Mouse (Mus musculus) midbrain, embryonic 13.5 days (tissue): ENCODE results near the gene Hs3st1. TPM values are rescaled to one million over a fixed set of nuclear protein-coding genes. Genes with fewer than 3 reads are reported as not detected.

Source experiments
- ATAC-seq: fragments of 200-750 bp; cut with Nextera tagmentation; 2 replicates; pipeline ENCODE4 v1.8.0; 2017; ENCODE audit warnings: mild to moderate bottlenecking, moderate TSS enrichment, moderate library complexity
- H3K27ac ChIP-seq: fragments of 300-500 bp; sonication (generic); 2 replicates; pipeline ENCODE4 v1.5.1; 2015; ENCODE audit warnings: inconsistent platforms, mild to moderate bottlenecking, moderate library complexity
- H3K27me3 ChIP-seq: fragments of 300-500 bp; sonication (generic); 2 replicates; pipeline ENCODE4 v1.6.1; 2015; ENCODE audit warnings: mild to moderate bottlenecking, inconsistent platforms
- H3K36me3 ChIP-seq: fragments of 300-500 bp; sonication (generic); 2 replicates; pipeline ENCODE4 v1.6.1; 2015; ENCODE audit warnings: mild to moderate bottlenecking, inconsistent platforms
- H3K4me1 ChIP-seq: fragments of 300-500 bp; sonication (generic); replicated peaks from 2 replicates; pipeline ENCODE4 v1.6.1; 2015; ENCODE audit warnings: inconsistent platforms
- H3K4me2 ChIP-seq: fragments of 300-500 bp; sonication (generic); replicated peaks from 2 replicates; pipeline ENCODE4 v1.6.1; 2015; ENCODE audit warnings: moderate library complexity, mild to moderate bottlenecking, inconsistent platforms
- H3K4me3 ChIP-seq: fragments of 300-500 bp; sonication (generic); replicated peaks from 2 replicates; pipeline ENCODE4 v1.5.1; 2015; ENCODE audit warnings: mild to moderate bottlenecking, inconsistent platforms
- H3K9ac ChIP-seq: fragments of 300-500 bp; sonication (generic); replicated peaks from 2 replicates; pipeline ENCODE4 v1.6.1; 2015; ENCODE audit warnings: mild to moderate bottlenecking, inconsistent platforms
- H3K9me3 ChIP-seq: fragments of 300-500 bp; sonication (generic); 2 replicates; pipeline ENCODE4 v1.6.1; 2016; ENCODE audit warnings: mild to moderate bottlenecking, inconsistent platforms
- WGBS: fragments of 180-500 bp; shearing (Covaris S2); methylation state at CpG from one replicate; pipeline ENCODE4 v1.1.7; 2015; 5-methylcytosine and 5-hydroxymethylcytosine counted together
- polyA plus RNA-seq: library from polyadenylated mRNA; unstranded; fragments of >200 nt; fragmentation: Nextera tagmentation; extraction: Ambion mirVana; gene quantifications from 2 replicates; pipeline ENCODE4 v1.2.1, GENCODE M21; 2015

Gene Hs3st1
- polyA plus RNA-seq, 1 experiment from 2014 or later: 14.1 TPM

DNA sequence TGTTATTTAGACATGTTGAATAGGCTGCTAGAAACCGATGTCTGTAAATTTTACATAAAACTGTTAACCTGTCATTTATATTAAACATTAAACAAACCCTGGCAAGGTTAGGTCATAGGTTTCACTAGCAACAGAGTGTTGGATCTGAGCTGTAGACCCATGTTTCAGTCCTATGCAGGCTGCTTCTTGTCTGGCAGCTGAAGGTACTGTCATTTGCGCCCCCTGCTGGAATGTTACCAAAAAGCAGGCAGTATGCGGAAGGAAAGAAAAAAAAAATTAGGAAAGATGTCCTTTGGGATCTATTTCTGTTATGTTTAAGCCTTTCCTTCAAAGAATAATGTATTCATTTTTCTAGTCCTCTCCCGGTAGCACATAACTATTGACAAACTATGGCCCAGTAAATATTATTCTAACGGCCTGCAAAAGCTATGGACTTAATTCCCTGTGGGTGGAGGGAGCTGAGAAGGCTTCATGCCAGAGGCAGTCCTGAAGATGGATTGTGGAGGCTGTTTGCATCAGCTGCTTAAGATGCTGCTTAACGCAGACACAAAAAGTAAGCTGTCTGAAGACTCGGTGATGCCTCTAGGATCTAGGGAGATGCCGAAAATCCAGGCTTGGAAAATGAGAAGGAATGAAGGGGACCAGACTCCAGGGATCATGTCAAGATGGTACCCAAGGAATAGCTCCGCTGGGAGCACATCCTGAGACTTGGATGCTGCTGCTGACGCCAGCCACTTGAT is 115.7 kb downstream of the Hs3st1 start:
- Histone ChIP-seq H3K9ac (no peak overlapping the region), H3K4me1 (peaks cover 20% of the 10 kb centered on the region), H3K4me3 (no peak overlapping the region), H3K4me2 (no peak overlapping the region), H3K27me3 (peaks cover 17% of the 10 kb centered on the region; the same call in 1 of the 2 replicates), H3K36me3 (no peaks in the 10 kb centered on the region), H3K9me3 (no peaks in the 10 kb centered on the region), H3K27ac (no peak overlapping the region)
- 50% methylated on average over 10 of the region's 10 CpGs for WGBS
- ATAC-seq: no peak

DNA sequence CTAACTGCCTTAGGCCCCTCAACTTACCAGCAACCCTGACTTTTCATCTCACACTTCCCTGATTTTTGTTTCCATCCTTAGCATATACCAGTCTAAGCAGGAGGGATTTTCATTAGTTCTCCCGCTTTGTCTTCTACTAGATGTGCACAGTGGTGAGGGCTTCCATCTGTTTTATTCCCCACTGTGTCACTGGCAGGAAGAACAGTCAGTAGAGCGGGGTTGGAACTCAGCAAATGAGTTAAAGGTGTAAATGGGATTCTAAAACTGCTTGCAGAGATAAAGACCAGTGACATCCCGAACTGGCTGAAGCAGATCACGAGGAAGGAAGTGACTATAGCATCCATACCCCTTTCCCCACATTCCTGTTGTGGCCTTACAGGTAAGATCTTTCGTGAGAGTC is 116.3 kb downstream of the Hs3st1 start:
- H3K36me3 ChIP-seq: no peaks in the 10 kb centered on the region
- peaks cover 17% of the 10 kb centered on the region; the same call in 1 of the 2 replicates for H3K27me3 ChIP-seq
- no peak overlapping the region for H3K4me2 ChIP-seq
- H3K9me3 ChIP-seq: no peaks in the 10 kb centered on the region
- 82% methylated on average over 5 of the region's 5 CpGs for WGBS
- ATAC-seq: no peak
- peaks cover 15% of the 10 kb centered on the region for H3K4me1 ChIP-seq
- H3K27ac ChIP-seq: no peak overlapping the region
- H3K9ac ChIP-seq: no peak overlapping the region
- no peak overlapping the region for H3K4me3 ChIP-seq

- WGBS: 69% methylated on average over 6 of the region's 6 CpGs
Measured at GRCm38 (mm10) chr5:39637874-39638273, 117.4 kb downstream of the Hs3st1 start.

GRCm38 (mm10) chr5:39636090-39636489 is 119.2 kb downstream of the Hs3st1 start:
- 86% methylated on average over 3 of the region's 3 CpGs for WGBS
- H3K9ac ChIP-seq: no peak overlapping the region
- no peaks in the 10 kb centered on the region for H3K27me3 ChIP-seq
- no peaks in the 10 kb centered on the region for H3K9me3 ChIP-seq
- H3K4me3 ChIP-seq: no peak overlapping the region
- H3K4me1 ChIP-seq: no peaks in the 10 kb centered on the region; the same call in 1 of the 2 replicates
- no peaks in the 10 kb centered on the region for H3K36me3 ChIP-seq
- H3K27ac ChIP-seq: no peak overlapping the region
- H3K4me2 ChIP-seq: no peak overlapping the region
- ATAC-seq: no peak

More at GRCm38 (mm10) chr5:39637874-39638273, 117.4 kb downstream of the Hs3st1 start:
- Histone ChIP-seq H3K9me3 (no peaks in the 10 kb centered on the region), H3K4me1 (peaks cover 6% of the 10 kb centered on the region), H3K4me2 (no peak overlapping the region), H3K4me3 (no peak overlapping the region), H3K36me3 (no peaks in the 10 kb centered on the region), H3K9ac (no peak overlapping the region), H3K27me3 (peaks cover 10% of the 10 kb centered on the region; the same call in 1 of the 2 replicates), H3K27ac (no peak overlapping the region)
- ATAC-seq: no peak

DNA sequence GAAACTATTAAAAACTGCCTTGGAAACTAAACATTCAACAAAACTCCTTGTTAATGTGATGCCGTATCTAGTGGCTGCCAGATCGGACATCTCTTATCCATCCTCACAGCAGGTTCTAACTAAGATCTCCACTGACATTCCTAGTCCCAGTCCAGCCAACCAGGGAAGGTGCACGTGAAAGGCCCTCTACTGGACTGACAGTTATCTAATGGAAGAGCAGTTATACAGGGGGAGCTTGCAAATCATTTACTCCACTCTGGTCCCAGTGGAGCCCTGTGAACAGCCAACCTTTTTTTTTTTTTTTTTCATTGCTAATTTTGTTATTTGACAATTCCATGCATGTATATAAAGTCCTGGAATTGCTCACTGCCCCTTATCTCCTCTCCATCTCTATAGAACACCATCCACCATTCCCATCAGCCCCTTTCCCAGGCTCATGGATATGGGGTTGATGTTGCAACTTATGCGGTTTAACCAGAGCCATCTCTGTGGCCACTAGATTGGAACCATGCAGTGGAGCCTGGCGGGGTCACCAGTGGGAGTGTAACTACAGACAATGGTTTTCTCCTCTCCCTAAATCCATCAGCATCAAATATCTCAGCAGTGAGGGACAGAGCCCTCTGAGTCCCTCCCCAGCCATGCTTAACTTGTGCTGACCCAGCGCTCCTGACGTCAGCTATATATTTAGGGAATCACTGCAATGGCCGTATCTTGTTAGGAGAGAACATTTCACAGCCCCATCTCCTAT is 120.8 kb downstream of the Hs3st1 start:
- ATAC-seq: no peak
- Histone ChIP-seq H3K27me3 (no peaks in the 10 kb centered on the region), H3K4me3 (no peak overlapping the region), H3K27ac (no peak overlapping the region), H3K4me2 (no peak overlapping the region), H3K9me3 (no peaks in the 10 kb centered on the region), H3K4me1 (no peaks in the 10 kb centered on the region), H3K9ac (no peak overlapping the region), H3K36me3 (no peaks in the 10 kb centered on the region)
- WGBS: 86% methylated on average over 8 of the region's 8 CpGs

- no peaks in the 10 kb centered on the region for H3K9me3 ChIP-seq
- no peak overlapping the region for H3K4me2 ChIP-seq
- no peaks in the 10 kb centered on the region for H3K4me1 ChIP-seq
- no peak for ATAC-seq
- no peaks in the 10 kb centered on the region for H3K36me3 ChIP-seq
- no peak overlapping the region for H3K27ac ChIP-seq
- WGBS: 79% methylated on average over 1 of the region's 1 CpGs
- H3K9ac ChIP-seq: no peak overlapping the region
- no peak overlapping the region for H3K4me3 ChIP-seq
- H3K27me3 ChIP-seq: no peaks in the 10 kb centered on the region
Measured at GRCm38 (mm10) chr5:39633206-39633605, 122.1 kb downstream of the Hs3st1 start.

DNA sequence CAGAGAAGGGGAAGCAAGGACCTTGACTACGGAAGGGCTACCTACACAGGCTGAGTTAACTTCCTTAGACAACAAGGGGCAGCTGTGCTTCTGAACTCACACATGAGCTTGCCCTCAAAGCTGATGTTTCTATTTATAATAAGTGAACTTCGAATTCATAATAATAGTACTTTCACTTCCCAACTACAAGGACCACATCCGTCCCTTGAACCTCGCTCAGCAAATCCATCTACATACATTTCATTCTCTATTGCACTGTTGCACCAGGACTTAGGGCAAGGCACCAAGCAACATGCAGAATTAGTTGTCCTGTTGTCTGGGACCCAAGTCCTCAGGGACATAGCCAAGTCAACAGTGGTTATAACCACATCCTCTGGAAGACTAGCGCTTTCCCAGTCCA is 124.4 kb downstream of the Hs3st1 start:
- no peak for ATAC-seq
- Histone ChIP-seq H3K36me3 (no peaks in the 10 kb centered on the region), H3K27me3 (no peaks in the 10 kb centered on the region), H3K4me2 (no peak overlapping the region), H3K4me3 (no peak overlapping the region), H3K9me3 (no peaks in the 10 kb centered on the region), H3K4me1 (no peaks in the 10 kb centered on the region), H3K9ac (no peak overlapping the region), H3K27ac (no peak overlapping the region)
- 91% methylated on average over 5 of the region's 5 CpGs for WGBS

- Histone ChIP-seq H3K4me1 (peaks cover 24% of the 10 kb centered on the region), H3K9me3 (no peaks in the 10 kb centered on the region), H3K27me3 (no peaks in the 10 kb centered on the region), H3K4me2 (peak overlapping the region; percentile 29), H3K4me3 (no peak overlapping the region), H3K36me3 (no peaks in the 10 kb centered on the region), H3K27ac (no peak overlapping the region), H3K9ac (peak overlapping the region; percentile 46)
- 30% methylated on average over 8 of the region's 8 CpGs for WGBS
- ATAC-seq: peak; percentile 64
Measured at GRCm38 (mm10) chr5:39625037-39625473, 130.2 kb downstream of the Hs3st1 start.

DNA sequence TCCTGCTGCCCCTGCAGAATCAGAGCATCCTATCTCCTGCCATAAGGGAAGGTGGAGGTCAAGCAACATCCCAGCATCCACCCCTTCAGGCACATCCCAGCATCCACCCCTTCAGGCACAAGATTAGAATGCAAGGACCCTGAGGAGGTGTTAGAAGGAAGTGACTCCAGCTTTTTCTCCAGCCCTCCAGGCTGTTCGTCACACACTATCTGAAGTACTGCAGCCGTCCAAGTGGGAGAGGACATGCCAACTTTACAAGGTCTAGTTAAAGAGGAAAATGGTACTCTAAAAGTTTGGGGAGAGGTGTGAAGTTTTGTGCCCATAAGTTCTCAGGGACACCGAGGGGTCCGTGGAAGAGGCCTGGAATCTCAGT is 131.1 kb downstream of the Hs3st1 start:
- Histone ChIP-seq H3K27me3 (no peaks in the 10 kb centered on the region), H3K36me3 (no peaks in the 10 kb centered on the region), H3K9me3 (no peaks in the 10 kb centered on the region), H3K4me2 (no peak overlapping the region), H3K27ac (no peak overlapping the region), H3K4me1 (peaks cover 24% of the 10 kb centered on the region), H3K9ac (no peak overlapping the region), H3K4me3 (no peak overlapping the region)
- no peak for ATAC-seq
- 59% methylated on average over 4 of the region's 4 CpGs for WGBS

DNA sequence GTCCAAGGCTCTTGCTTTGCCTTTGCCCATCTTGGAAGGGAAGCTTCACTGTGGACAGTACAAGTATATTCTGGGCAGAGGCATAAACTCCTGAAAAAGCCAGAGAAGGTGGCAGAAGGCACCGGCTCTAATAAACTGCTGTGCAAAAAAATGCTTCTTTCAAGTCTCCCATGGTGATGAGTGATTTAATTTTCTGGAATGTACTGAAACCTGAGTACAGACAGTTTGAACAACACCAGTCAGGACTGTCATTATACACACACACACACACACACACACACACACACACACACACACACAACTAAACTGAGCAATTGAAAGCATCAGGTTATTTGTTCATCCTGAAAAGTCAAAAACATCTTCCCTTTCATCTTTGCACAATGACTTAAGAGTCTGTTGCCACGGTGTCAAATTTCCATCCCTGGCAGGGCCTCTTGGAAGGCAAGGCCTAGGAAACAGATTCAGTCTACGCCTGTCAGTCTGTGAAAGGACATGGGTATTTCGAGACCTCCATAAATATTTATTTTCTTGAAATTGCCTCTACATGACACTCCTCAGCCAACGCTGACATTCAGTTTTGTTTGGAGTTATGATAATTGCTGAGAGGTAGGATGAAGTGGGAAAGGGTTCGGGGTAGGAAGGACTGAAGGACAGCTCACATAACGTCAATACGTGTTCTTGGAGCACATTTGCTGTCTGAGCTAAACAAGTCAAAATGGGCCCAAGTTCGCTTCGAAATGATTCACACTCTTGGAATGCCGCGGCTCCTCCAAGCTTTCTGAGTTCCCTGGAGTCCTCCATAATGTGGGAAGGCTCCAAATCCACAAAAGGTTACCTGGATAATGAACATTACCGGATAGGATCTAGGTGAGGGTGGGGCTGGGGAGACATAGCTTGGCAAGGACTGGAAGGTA is 131.7 kb downstream of the Hs3st1 start:
- no peak overlapping the region for H3K4me3 ChIP-seq
- H3K9me3 ChIP-seq: no peaks in the 10 kb centered on the region
- no peak overlapping the region for H3K4me2 ChIP-seq
- WGBS: 69% methylated on average over 13 of the region's 13 CpGs
- H3K27me3 ChIP-seq: no peaks in the 10 kb centered on the region
- no peak for ATAC-seq
- no peaks in the 10 kb centered on the region for H3K36me3 ChIP-seq
- no peak overlapping the region for H3K27ac ChIP-seq
- H3K9ac ChIP-seq: no peak overlapping the region
- peaks cover 24% of the 10 kb centered on the region for H3K4me1 ChIP-seq

- H3K27me3 ChIP-seq: no peaks in the 10 kb centered on the region
- H3K9ac ChIP-seq: no peak overlapping the region
- H3K4me3 ChIP-seq: no peak overlapping the region
- H3K36me3 ChIP-seq: no peaks in the 10 kb centered on the region
- no peak overlapping the region for H3K4me2 ChIP-seq
- no peak for ATAC-seq
- WGBS: 85% methylated on average over 3 of the region's 3 CpGs
- peaks cover 21% of the 10 kb centered on the region for H3K4me1 ChIP-seq
- H3K9me3 ChIP-seq: no peaks in the 10 kb centered on the region
- H3K27ac ChIP-seq: no peak overlapping the region
Measured at GRCm38 (mm10) chr5:39620206-39620866, 134.9 kb downstream of the Hs3st1 start.
